Mouse (Mus musculus) testis, adult 2 months (tissue): ENCODE measurements around the gene Acadm.

Experiments
- CTCF ChIP-seq: fragments of 200-500 bp; IDR thresholded peaks from 2 replicates; pipeline ENCODE4 v1.5.1; 2012; ENCODE audit warnings: low read depth, mild to moderate bottlenecking, inconsistent platforms, low read length, moderate library complexity; ENCODE audit not compliant: control insufficient read depth, insufficient read depth, insufficient replicate concordance
- POLR2A ChIP-seq: fragments of 200-500 bp; IDR thresholded peaks from 2 replicates; pipeline ENCODE4 v1.6.1; 2012; ENCODE audit warnings: low read depth, mild to moderate bottlenecking, inconsistent platforms, low read length, moderate library complexity; ENCODE audit not compliant: control insufficient read depth

GRCm38 (mm10) chr3:153912546-153913509 lies 31.6 kb downstream of the Acadm start, which contains the start of gene Rabggtb:
- no peak for TF ChIP-seq CTCF
- peak; percentile 99 for TF ChIP-seq POLR2A
